Mouse (Mus musculus) bone marrow macrophage, adult 2 months (primary cell): ENCODE results near the gene Galnt6. TPM values are rescaled to one million over a fixed set of nuclear protein-coding genes. Genes with fewer than 3 reads are reported as not detected.

Experiments
- H3K27ac ChIP-seq: 2 replicates; pipeline ENCODE4 v1.5.1; 2012; ENCODE audit warnings: low read depth, low read length; ENCODE audit not compliant: insufficient read depth
- H3K4me1 ChIP-seq: 2 replicates; pipeline ENCODE4 v1.6.1; 2012; ENCODE audit warnings: low read length; ENCODE audit not compliant: control insufficient read depth, insufficient read depth
- H3K4me3 ChIP-seq: 2 replicates; pipeline ENCODE4 v1.5.1; 2012; ENCODE audit warnings: mild to moderate bottlenecking, low read length, moderate library complexity; ENCODE audit not compliant: insufficient read depth
- CTCF ChIP-seq: IDR thresholded peaks from 2 replicates; pipeline ENCODE4 v1.5.1; 2012; ENCODE audit warnings: low read depth, mild to moderate bottlenecking, low read length, moderate library complexity
- POLR2A ChIP-seq: IDR thresholded peaks from 2 replicates; pipeline ENCODE4 v1.6.1; 2012; ENCODE audit warnings: mild to moderate bottlenecking, low read depth, low read length, borderline replicate concordance
- polyA plus RNA-seq: library from polyadenylated mRNA; stranded (reverse); fragments of >200 nt; gene quantifications from 2 replicates; pipeline ENCODE4 v1.2.4, GENCODE M21; 2012; ENCODE audit not compliant: missing spikeins, insufficient read depth, insufficient read length

Galnt6 gene
- polyA plus RNA-seq, 1 experiment = 14.9 TPM

GRCm38 (mm10) chr15:100675486-100675885, 53.7 kb downstream of the Galnt6 start:
- no peak overlapping the region for H3K4me3 ChIP-seq
- peaks cover 54% of the 10 kb centered on the region for H3K4me1 ChIP-seq
- no peak overlapping the region for H3K27ac ChIP-seq
- TF ChIP-seq CTCF (no peak), POLR2A (no peak)

DNA sequence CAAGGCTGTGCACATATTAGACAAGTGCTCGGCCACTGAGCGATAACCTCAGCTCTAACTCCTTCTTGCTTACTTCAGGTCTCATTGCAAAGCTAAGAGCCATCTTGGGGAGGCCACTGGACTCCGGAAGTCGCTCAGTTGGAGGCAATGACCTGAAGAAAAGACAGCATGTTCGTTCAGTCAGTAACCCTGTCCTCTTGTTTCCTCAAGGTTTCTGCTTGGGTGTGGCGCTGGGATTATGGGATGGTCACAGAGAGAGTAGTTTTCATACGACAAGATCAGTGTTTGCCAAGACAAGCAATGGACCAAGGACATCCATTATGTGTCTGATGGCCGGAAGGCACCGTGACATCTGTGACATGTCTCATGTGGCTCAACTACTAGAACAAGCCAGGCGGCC, 54.6 kb downstream of the Galnt6 start:
- no peak overlapping the region for H3K4me3 ChIP-seq

DNA sequence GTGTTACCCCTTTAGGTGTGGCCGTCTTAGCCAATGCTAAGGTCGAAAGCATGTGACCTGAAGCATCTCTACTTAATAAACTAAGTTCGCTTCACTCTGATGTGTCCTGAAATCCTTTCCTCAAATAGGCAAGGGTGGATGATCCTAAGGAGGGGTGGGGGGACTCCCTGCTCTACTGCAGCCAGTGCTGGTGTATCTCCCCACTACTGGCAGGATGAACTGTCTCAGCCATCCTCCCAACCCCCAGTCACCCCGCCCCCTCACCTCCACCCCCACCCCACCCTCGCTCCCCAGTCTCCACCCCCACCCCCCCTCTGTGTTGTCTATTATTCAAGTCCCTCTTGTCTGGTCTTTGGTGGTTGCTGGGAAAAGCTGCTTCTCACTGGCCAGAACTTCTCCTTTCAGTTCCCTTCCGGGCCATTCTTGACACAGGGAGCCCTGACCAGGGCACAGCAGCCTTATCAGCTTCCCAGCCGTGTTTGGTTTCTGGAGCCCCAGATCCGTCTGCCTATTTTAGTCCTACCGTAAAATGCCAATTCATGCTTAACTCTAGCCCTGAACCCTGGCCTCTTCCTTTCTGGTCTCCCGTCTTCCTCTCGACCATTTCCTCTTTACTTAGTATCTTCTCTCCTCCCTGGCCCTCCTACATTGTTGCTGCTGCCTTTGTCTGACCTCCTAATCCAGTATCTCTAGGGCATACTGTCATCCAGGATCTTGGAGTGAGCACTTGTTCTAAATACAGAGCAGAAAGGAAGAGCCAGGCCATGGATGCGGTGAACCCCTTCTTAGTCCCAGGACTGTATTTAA, 55.4 kb downstream of the Galnt6 start:
- no peak for TF ChIP-seq CTCF
- no peak for TF ChIP-seq POLR2A
- Histone ChIP-seq H3K27ac (peak overlapping the region; percentile 81), H3K4me3 (no peak overlapping the region), H3K4me1 (peaks cover 48% of the 10 kb centered on the region)

More for the DNA sequence above, 54.6 kb downstream of the Galnt6 start:
- no peak for TF ChIP-seq POLR2A
- no peak for TF ChIP-seq CTCF
- peak overlapping the region; percentile 81 for H3K27ac ChIP-seq
- peaks cover 55% of the 10 kb centered on the region for H3K4me1 ChIP-seq

DNA sequence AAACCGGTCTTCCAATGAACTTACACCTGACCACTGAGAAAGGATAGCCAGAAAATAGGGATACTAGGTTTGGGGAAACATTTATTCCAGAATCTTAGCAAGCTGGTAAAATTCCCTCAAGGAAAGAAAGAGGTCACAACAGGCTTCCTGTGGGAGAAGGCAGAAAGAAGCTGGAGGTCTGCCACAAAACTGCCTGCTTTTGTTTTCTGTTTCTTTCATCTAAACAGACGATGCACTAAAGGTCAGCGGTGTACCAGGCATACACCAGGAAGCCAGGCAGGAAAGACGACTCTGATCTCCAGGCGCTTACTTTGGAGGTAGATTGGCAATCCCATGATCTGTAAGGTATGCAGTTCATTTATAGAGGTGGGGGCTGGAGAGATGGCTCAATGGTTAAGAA, 58.3 kb downstream of the Galnt6 start:
- H3K4me1 ChIP-seq = peaks cover 52% of the 10 kb centered on the region
- no peak overlapping the region for H3K4me3 ChIP-seq
- no peak for TF ChIP-seq CTCF
- no peak for TF ChIP-seq POLR2A
- no peak overlapping the region for H3K27ac ChIP-seq

DNA sequence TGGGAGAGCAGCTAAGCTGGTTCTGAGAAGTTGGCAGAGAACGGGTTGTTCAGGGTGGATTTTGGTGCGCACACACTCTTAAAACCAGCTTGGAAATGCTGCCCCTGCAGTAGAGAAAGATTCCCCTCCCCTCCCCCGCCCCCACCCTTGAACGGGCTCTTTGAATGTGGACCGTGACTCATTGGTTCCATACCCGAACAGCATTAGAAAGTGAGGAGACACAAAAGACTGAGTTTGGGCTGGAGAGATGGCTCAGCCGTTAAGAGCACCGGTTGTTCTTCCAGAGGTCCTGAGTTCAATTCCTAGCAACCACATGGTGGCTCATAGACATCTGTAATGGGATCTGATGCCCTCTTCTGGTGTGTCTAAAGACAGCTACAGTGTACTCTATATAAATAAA, 59.2 kb downstream of the Galnt6 start:
- Histone ChIP-seq H3K27ac (no peak overlapping the region), H3K4me3 (no peak overlapping the region), H3K4me1 (peaks cover 53% of the 10 kb centered on the region)
- TF ChIP-seq CTCF = no peak
- no peak for TF ChIP-seq POLR2A

- Histone ChIP-seq H3K4me3 (peak within 1 kb of the TSS; percentile 89), H3K4me1 (peaks cover 52% of the 10 kb centered on the region), H3K27ac (peak within 1 kb of the TSS; percentile 66)
- TF ChIP-seq POLR2A = peak; percentile 77; the same call in 1 of the 2 replicates
- TF ChIP-seq CTCF = no peak
Observed at GRCm38 (mm10) chr15:100669337-100669736, 59.8 kb downstream of the Galnt6 start, which contains the start of gene Bin2. Gene Bin2 (minus strand): TSS chr15:100669553.

GRCm38 (mm10) chr15:100667871-100668545, 61.2 kb downstream of the Galnt6 start:
- H3K27ac ChIP-seq = no peak overlapping the region
- H3K4me3 ChIP-seq = peak overlapping the region; percentile 89; the same call in 1 of the 2 replicates
- H3K4me1 ChIP-seq = peaks cover 56% of the 10 kb centered on the region
- TF ChIP-seq POLR2A = no peak
- TF ChIP-seq CTCF = no peak

GRCm38 (mm10) chr15:100667420-100667819, 61.8 kb downstream of the Galnt6 start:
- no peak for TF ChIP-seq CTCF
- TF ChIP-seq POLR2A = no peak

GRCm38 (mm10) chr15:100666851-100667250, 62.3 kb downstream of the Galnt6 start:
- peaks cover 58% of the 10 kb centered on the region for H3K4me1 ChIP-seq

More at GRCm38 (mm10) chr15:100667420-100667819, 61.8 kb downstream of the Galnt6 start:
- Histone ChIP-seq H3K4me1 (peaks cover 56% of the 10 kb centered on the region), H3K4me3 (peak overlapping the region; percentile 34), H3K27ac (peak overlapping the region; percentile 77)

More at GRCm38 (mm10) chr15:100666851-100667250, 62.3 kb downstream of the Galnt6 start:
- Histone ChIP-seq H3K4me3 (peak overlapping the region; percentile 34), H3K27ac (peak overlapping the region; percentile 77)
- TF ChIP-seq POLR2A (no peak), CTCF (no peak)
